Mouse (Mus musculus) heart, postnatal 0 days (tissue): Measurements from ENCODE around the gene Mrpl54.

Experiments
- CTCF ChIP-seq: IDR thresholded peaks from 2 replicates; pipeline ENCODE4 v1.5.1; 2016; ENCODE audit warnings: antibody characterized with exemption, control low read depth, low read depth
- EP300 ChIP-seq: IDR thresholded peaks from 2 replicates; pipeline ENCODE4 v1.6.1; 2016; ENCODE audit warnings: antibody characterized with exemption, low read depth

GRCm38 (mm10) chr10:81293334-81294030 is 26.7 kb upstream of the Mrpl54 start:
- no peak for TF ChIP-seq CTCF
- no peak for TF ChIP-seq EP300
